Mouse (Mus musculus): ENCODE results near the gene BC080695. TPM values are rescaled to one million over a fixed set of nuclear protein-coding genes. Genes with fewer than 3 reads are reported as not detected.

The BC080695 gene
- not detected in 2 replicates for polyA plus RNA-seq (2015; fragmentation: Nextera tagmentation; extraction: Ambion mirVana)

GRCm38 (mm10) chr4:143551400-143551799 lies at the start of gene BC080695, which contains the start of gene Gm13057:
Gene BC080695, plus strand, starts transcription at chr4:143551700.
Gene Gm13057, plus strand, starts transcription at chr4:143551709.

DNA sequence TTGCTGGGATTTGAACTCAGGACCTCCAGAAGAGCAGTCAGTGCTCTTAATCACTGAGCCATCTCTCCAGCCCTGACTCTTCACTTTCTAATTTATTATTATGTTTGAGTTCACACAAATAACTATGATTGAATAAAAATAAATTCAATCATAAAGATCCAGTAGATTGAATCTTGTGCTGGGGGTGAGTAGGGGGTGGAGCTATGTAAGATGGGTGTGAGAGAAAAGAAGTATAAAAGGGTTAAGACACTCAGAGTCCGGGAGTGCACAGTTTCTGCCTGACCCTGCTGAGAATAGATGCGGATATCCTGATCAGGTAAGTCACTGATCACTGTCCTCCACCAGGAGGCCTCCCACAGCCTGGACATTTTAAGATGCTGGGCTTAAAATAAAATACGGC lies 40.5 kb upstream of the BC080695 start, which contains the start of gene Gm13043:
Gm13043 (plus strand) TSS at position 301 of the 400 bp plus-strand sequence.

GRCm38 (mm10) chr4:143535654-143536053 lies 15.8 kb upstream of the BC080695 start, which contains the start of gene Gm13040:
Gene Gm13040, plus strand, starts transcription at chr4:143535954.

DNA sequence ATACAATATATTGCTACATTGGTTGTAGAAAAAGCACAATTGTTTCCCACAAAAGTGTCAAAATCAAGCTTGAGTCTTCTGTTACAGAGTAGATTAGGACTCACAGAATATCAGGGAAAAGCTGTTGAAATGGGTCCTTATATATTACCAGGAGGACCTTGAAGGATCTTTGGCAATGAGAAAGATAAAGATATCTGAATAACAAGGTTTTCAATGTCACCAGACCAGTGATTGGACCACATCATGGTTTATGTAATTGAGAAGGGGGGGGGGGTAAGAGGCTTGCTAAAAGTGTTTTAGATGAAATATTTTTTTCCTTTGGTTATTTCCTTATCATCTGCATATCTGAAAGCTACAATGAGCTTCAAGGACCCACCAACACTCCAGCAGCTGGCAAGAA lies 63.2 kb downstream of the BC080695 start, which contains the start of gene Gm13083:
Gm13083 (plus strand) TSS at position 301 of the 400 bp plus-strand sequence.

Other genes starting within 250 kb of the BC080695 start
- not detected in 2 replicates for gene Lrrc38, start 201.9 kb upstream of the BC080695 start, polyA plus RNA-seq (2015; fragmentation: Nextera tagmentation; extraction: Ambion mirVana)
- not detected in 2 replicates for gene Pramel1, start 157.3 kb upstream of the BC080695 start, polyA plus RNA-seq (2015; fragmentation: Nextera tagmentation; extraction: Ambion mirVana)
- gene Pramef8, start 139.3 kb upstream of the BC080695 start, polyA plus RNA-seq (2015; fragmentation: Nextera tagmentation; extraction: Ambion mirVana) = 8.7 and 14.6 TPM in 2 replicates
- not detected in 2 replicates for gene Oog4, start 101.4 kb upstream of the BC080695 start, polyA plus RNA-seq (2015; fragmentation: Nextera tagmentation; extraction: Ambion mirVana)
- not detected in 2 replicates for gene Gm13043, start 40.4 kb upstream of the BC080695 start, polyA plus RNA-seq (2015; fragmentation: Nextera tagmentation; extraction: Ambion mirVana)
- not detected in 2 replicates for gene Gm13040, start 15.7 kb upstream of the BC080695 start, polyA plus RNA-seq (2015; fragmentation: Nextera tagmentation; extraction: Ambion mirVana)
- not detected in 2 replicates for gene Gm13057, start within 50 bp of the BC080695 start, polyA plus RNA-seq (2015; fragmentation: Nextera tagmentation; extraction: Ambion mirVana)
- not detected in 2 replicates for gene Gm13083, start 63.3 kb downstream of the BC080695 start, polyA plus RNA-seq (2015; fragmentation: Nextera tagmentation; extraction: Ambion mirVana)
- gene Gm13088, start 105.5 kb downstream of the BC080695 start, polyA plus RNA-seq (2015; fragmentation: Nextera tagmentation; extraction: Ambion mirVana) = not detected in 2 replicates
- not detected in 2 replicates for gene Gm13089, start 151.0 kb downstream of the BC080695 start, polyA plus RNA-seq (2015; fragmentation: Nextera tagmentation; extraction: Ambion mirVana)
- gene Gm13078, start 167.8 kb downstream of the BC080695 start, polyA plus RNA-seq (2015; fragmentation: Nextera tagmentation; extraction: Ambion mirVana) = not detected in 2 replicates
- gene Gm13023, start 237.7 kb downstream of the BC080695 start, polyA plus RNA-seq (2015; fragmentation: Nextera tagmentation; extraction: Ambion mirVana) = not detected in 2 replicates